Mouse (Mus musculus) ES-E14 (cell line): ENCODE data around the gene Dnah3.

ENCODE experiments used
- CHD2 ChIP-seq: IDR thresholded peaks from 2 replicates; pipeline ENCODE4 v1.6.1; 2014; ENCODE audit warnings: mild to moderate bottlenecking, low read depth, low read length, inconsistent platforms
- HCFC1 ChIP-seq: IDR thresholded peaks from 2 replicates; pipeline ENCODE4 v1.6.1; 2012; ENCODE audit warnings: low read length, inconsistent platforms, borderline replicate concordance; ENCODE audit not compliant: insufficient read depth
- MAFK ChIP-seq: IDR thresholded peaks from 2 replicates; pipeline ENCODE4 v1.6.1; 2014; ENCODE audit warnings: mild to moderate bottlenecking, low read depth, low read length, inconsistent platforms; ENCODE audit not compliant: insufficient read depth
- ZC3H11A ChIP-seq: IDR thresholded peaks from 2 replicates; pipeline ENCODE4 v1.6.1; 2012; ENCODE audit warnings: low read depth, mild to moderate bottlenecking, inconsistent platforms, low read length, borderline replicate concordance
- ZNF384 ChIP-seq: IDR thresholded peaks from 2 replicates; pipeline ENCODE4 v1.6.1; 2012; ENCODE audit warnings: low read depth, low read length, inconsistent platforms

GRCm38 (mm10) chr7:120106356-120106755 lies 11.3 kb upstream of the Dnah3 start:
- TF ChIP-seq MAFK = no peak
- TF ChIP-seq ZC3H11A = no peak
- no peak for TF ChIP-seq ZNF384
- no peak for TF ChIP-seq HCFC1
- TF ChIP-seq CHD2 = no peak
